Mouse (Mus musculus) embryo, embryonic 11 days (tissue): ENCODE measurements at regions not wholly inside any gene's neighbourhood (a gene's known extent, or its start where the extent isn't known, plus 50 kb on each side); places are given as distances from the start of the nearest gene placed in this dataset.
A peak's percentile ranks its signal among the peaks of the same experiment; 100 is the strongest.

ENCODE experiments used
- DNase-seq: peaks from one replicate; pipeline ENCODE4 v3.0.0-alpha.2; 2015

DNA sequence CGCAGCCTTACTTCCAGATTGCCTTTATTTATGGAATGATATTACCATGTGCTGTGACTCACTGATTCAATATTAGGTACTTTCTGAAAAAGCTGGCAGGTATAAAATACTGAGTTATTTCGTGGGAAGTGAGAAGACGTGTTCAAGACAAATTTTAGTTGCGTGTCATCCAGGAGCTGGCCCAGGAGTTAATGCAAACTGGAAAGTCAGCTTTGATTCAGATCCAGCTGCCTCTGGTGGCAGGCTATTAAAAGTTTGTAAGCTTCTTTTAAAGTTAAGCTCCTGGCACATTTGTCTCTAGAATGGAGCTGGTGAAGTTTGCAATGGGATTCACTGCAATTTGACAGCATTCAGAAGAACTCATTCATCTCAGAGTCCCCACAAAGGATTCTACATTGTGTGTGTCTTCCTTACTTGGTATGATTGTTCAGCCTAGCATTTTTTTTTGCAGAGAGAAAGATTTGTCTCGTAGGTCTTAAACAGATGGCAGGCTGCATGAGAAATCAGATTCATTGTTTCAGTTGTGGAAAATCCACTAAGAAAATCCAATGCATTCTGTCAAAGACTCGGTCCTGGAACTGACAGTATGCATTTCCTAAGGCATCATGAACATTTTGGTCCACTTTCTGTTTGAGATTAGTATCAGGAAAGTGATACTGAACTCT, 599.1 kb downstream of the Gm19410 start:
- DNase-seq, result no peak

DNA sequence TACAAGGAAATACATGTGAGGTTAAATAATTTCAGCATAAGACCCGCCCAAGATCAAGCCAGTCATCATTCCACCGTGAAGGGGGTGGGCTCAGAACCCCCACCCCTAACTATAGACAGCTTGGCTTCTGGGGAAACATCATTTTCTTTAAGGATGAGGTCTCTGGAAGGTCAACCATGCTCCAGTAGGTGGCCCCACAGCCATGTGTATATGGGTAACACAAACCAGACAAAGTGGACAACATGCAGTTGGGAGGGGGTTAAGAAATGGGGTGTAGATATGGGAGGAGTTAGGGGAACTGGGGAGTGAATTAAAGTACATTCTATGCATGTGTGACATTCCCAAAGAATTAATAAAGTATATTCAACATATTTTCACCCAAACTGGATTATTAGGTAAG, 600.4 kb downstream of the Gm19410 start:
- DNase-seq, result peak; percentile 20

DNA sequence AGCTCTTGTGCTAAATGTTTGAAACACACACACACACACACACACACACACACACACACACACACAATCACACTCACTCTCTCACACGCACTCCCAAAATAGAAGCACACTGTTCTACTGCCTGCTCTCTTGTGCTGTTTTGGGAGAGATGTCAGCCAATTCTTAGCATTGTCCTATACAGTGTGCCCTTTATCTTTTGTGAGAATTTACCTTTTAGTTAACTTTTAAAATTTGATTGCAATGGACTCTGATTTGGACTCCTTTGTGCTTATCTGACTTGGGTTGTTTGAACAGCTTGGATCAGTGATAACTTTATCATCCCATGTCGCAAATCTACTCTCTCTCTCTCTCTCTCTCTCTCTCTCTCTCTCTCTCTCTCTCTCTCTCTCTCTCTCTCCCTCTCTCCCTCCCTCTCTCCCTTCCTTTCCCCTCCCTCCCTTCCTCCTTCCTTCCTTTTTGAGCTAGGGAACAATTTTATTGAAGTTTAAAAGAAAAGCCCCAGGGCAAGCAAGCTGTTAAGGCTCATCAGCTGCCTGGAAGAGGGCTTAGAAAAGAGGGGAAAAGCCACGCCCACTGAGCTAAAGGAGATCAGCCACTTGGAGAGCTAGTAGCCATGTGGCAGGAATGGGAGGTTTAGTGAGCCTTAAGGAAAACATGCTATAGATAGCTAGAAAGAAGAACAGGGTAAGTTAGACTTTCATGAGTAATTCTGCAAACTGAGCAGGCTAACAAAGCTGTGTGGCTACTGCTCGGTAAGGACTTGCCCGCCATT, 611.2 kb downstream of the Gm19410 start:
- peak; percentile 65 for DNase-seq

DNA sequence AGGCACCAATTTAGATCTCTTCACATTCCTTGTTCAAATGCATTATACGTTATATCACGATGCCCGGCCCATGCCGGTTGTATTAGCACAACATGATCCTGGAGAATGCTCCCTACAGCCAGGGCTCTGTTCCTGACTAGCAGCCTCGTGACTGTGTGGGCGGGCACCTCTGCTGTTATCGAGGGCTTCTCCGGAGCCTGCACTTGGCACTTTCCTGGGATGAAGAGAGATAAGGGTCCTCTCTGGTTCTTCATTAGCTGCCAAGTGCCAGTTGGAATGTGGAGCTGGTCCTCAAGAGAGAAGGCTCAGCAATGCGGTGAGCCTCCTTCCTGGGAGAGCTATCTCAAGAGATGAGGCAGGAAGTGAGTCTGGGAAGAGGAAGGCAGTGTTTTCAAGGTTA, 598.9 kb upstream of the AI429214 start:
- no peak for DNase-seq

DNA sequence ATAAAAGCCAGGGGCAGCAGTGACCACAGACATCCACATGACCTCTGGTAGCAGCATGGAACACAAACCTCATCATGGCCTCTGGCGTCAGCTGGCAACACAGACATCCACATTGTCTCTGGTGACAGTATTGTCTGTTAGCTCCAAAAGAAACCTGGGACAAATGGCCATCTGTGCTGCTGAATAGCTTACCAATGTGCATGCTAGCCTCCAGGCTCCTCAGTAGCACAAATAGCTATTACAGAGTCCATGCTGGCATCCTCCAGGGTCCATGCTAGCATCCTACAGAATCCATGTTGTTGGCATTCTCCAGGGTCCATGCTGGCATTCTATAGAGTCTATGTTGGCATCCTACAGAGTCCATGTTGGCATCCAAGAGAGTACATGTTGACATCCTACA, 596.9 kb upstream of the AI429214 start:
- DNase-seq, result no peak

DNA sequence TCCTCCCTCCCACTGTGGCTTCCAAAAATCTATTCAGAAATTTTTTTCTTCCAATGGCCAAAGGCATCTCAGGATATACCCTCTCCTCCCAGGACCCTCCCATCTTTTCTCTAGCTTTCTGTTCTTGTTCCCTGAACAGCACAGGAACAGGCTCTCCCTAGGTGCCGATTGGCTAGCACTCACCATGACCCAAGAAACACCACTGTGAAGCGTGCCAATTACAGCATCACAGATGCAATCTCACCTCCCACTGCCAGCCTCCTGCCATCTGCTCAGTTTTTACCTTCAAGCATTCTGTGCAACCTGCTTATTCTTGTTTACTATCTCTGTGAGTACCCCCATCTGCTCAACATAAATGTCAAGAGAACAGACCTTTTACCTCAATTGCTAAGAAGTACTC, 586.7 kb upstream of the AI429214 start:
- no peak for DNase-seq
